Mouse (Mus musculus) MEL (cell line): Measurements from ENCODE around the gene Slc25a48. TPM values are rescaled to one million over a fixed set of nuclear protein-coding genes. Genes with fewer than 3 reads are reported as not detected.

Experiments used
- DNase-seq: peaks from one replicate; pipeline ENCODE4 v3.0.0; 2011; ENCODE audit warnings: low read depth, low spot score
- H3K27ac ChIP-seq: 2 replicates; pipeline ENCODE4 v1.5.1; 2012; ENCODE audit warnings: low read depth, mild to moderate bottlenecking, control low read depth, low read length, moderate library complexity; ENCODE audit not compliant: control insufficient read depth
- H3K27me3 ChIP-seq, 2 experiments: fragments of 150-350 bp in 1 of 2; sonication (generic) in 1 of 2; 2 replicates each; pipeline ENCODE4 v1.6.1; 2012; ENCODE audit warnings: low read length in 2 of 2, mild to moderate bottlenecking in 2 of 2, improper control_type of control experiment in 1 of 2, moderate library complexity in 1 of 2; ENCODE audit not compliant: insufficient read depth in 2 of 2, control insufficient read depth in 1 of 2
- H3K36me3 ChIP-seq, 2 experiments: 2 replicates each; pipeline ENCODE4 v1.6.1; 2012 to 2014; ENCODE audit warnings: low read length in 2 of 2, improper control_type of control experiment in 1 of 2, inconsistent platforms in 1 of 2, mild to moderate bottlenecking in 1 of 2; ENCODE audit not compliant: insufficient read depth in 2 of 2, control insufficient read depth in 1 of 2
- H3K4me1 ChIP-seq, 2 experiments: fragments of 150-350 bp in 1 of 2; sonication (generic) in 1 of 2; 2 replicates each; pipeline ENCODE4 v1.6.1; 2012; ENCODE audit warnings: low read length in 2 of 2, improper control_type of control experiment in 1 of 2, mild to moderate bottlenecking in 1 of 2; ENCODE audit not compliant: insufficient read depth in 2 of 2, control insufficient read depth in 1 of 2
- H3K4me3 ChIP-seq, 2 experiments: fragments of 150-350 bp in 1 of 2; sonication (generic) in 1 of 2; 2 replicates each; pipeline ENCODE4 v1.5.1; 2012; ENCODE audit warnings: low read depth in 2 of 2, low read length in 2 of 2, mild to moderate bottlenecking in 2 of 2, moderate library complexity in 2 of 2, control low read depth in 1 of 2, improper control_type of control experiment in 1 of 2; ENCODE audit not compliant: control insufficient read depth in 1 of 2, insufficient read depth in 1 of 2
- H3K79me2 ChIP-seq: 2 replicates; pipeline ENCODE4 v1.6.1; 2012; ENCODE audit warnings: mild to moderate bottlenecking, low read length, moderate library complexity; ENCODE audit not compliant: control insufficient read depth, poor library complexity, insufficient read depth
- H3K9ac ChIP-seq: 2 replicates; pipeline ENCODE4 v1.6.1; 2012; ENCODE audit warnings: low read depth, mild to moderate bottlenecking, control low read depth, low read length, moderate library complexity; ENCODE audit not compliant: control insufficient read depth, poor library complexity, severe bottlenecking
- H3K9me3 ChIP-seq: fragments of 150-350 bp; sonication (generic); replicated peaks from 2 replicates; pipeline ENCODE4 v1.6.1; 2012; ENCODE audit warnings: mild to moderate bottlenecking, low read length, improper control_type of control experiment, moderate library complexity; ENCODE audit not compliant: insufficient read depth
- E2F4 ChIP-seq: IDR thresholded peaks from 2 replicates; pipeline ENCODE4 v1.6.1; 2011; ENCODE audit warnings: low read depth, low read length, improper control_type of control experiment, borderline replicate concordance
- ELF1 ChIP-seq: IDR thresholded peaks from 2 replicates; pipeline ENCODE4 v1.6.1; 2014; ENCODE audit warnings: low read depth, mild to moderate bottlenecking, inconsistent platforms, low read length, improper control_type of control experiment, moderate library complexity
- MAFK ChIP-seq: IDR thresholded peaks from 2 replicates; pipeline ENCODE4 v1.6.1; 2011; ENCODE audit warnings: low read depth, mild to moderate bottlenecking, low read length, improper control_type of control experiment, borderline replicate concordance
- MXI1 ChIP-seq: IDR thresholded peaks from 2 replicates; pipeline ENCODE4 v1.6.1; 2011; ENCODE audit warnings: mild to moderate bottlenecking, low read depth, low read length, improper control_type of control experiment
- MYC ChIP-seq: IDR thresholded peaks from 2 replicates; pipeline ENCODE4 v1.6.1; 2011; ENCODE audit warnings: low read depth, mild to moderate bottlenecking, low read length, improper control_type of control experiment, moderate library complexity
- POLR2AphosphoS5 ChIP-seq: IDR thresholded peaks from 2 replicates; pipeline ENCODE4 v1.6.1; 2012; ENCODE audit warnings: low read depth, borderline replicate concordance, mild to moderate bottlenecking, inconsistent platforms, low read length, moderate library complexity, mixed read lengths
- SIN3A ChIP-seq: IDR thresholded peaks from 2 replicates; pipeline ENCODE4 v1.6.1; 2012; ENCODE audit warnings: low read length, improper control_type of control experiment, inconsistent platforms
- TAL1 ChIP-seq: IDR thresholded peaks from 2 replicates; pipeline ENCODE4 v1.6.1; 2012; ENCODE audit warnings: mild to moderate bottlenecking, inconsistent platforms, low read length, moderate library complexity, mixed read lengths
- TBP ChIP-seq: IDR thresholded peaks from 2 replicates; pipeline ENCODE4 v1.8.0; 2011; ENCODE audit warnings: low read depth, low read length, improper control_type of control experiment
- TCF12 ChIP-seq: IDR thresholded peaks from 2 replicates; pipeline ENCODE4 v1.6.1; 2014; ENCODE audit warnings: low read depth, mild to moderate bottlenecking, inconsistent platforms, low read length, improper control_type of control experiment, moderate library complexity
- ZNF384 ChIP-seq: IDR thresholded peaks from 2 replicates; pipeline ENCODE4 v1.6.1; 2012; ENCODE audit warnings: low read depth, mild to moderate bottlenecking, inconsistent platforms, low read length, improper control_type of control experiment
- polyA plus RNA-seq, 2 experiments: library from polyadenylated mRNA; stranded (reverse) in 1 of 2; unstranded in 1 of 2; fragments of >175 nt in 1 of 2; fragments of >200 nt in 1 of 2; gene quantifications; 2 replicates each; pipeline versions ENCODE4 v1.2.1 to v1.2.4; 2012; ENCODE audit warnings: low replicate concordance in 2 of 2, low read depth in 1 of 2; ENCODE audit not compliant: insufficient read length in 2 of 2, insufficient read depth in 1 of 2, missing spikeins in 1 of 2
- total RNA-seq: library from RNA; depleted of rRNA; stranded (reverse); fragments of 300-350 nt; gene quantifications from 2 replicates; pipeline ENCODE4 v1.2.3, GENCODE M21; 2012

Slc25a48 gene
- total and polyA plus RNA-seq, 3 experiments = not detected

DNA sequence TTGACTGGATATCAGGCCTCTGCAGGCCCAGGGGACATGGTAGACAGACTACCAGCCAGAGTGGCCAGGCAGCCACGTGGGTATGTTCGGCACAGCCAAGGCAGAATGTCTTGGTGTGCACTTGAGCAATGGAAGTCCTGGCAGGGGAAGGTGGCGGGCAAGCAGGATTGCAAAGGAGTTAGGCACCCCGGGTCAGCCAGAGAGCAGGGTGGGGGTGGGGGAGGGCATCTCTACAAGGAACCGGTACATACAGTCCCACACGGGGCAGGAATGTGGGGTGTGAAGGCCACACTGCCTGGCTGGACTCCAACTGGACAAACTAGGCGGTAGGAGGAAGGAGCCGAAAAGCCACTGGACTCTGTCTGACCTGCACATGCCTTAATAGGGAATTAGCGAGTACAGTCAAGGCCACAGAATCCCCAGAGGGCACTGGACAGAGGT lies 3.8 kb upstream of the Slc25a48 start:
- Histone ChIP-seq H3K79me2 (no peaks in the 10 kb centered on the region), H3K27me3 (no peaks in the 10 kb centered on the region), H3K27ac (no peak overlapping the region), H3K4me3 (no peak overlapping the region), H3K4me1 (no peaks in the 10 kb centered on the region), H3K9me3 (no peaks in the 10 kb centered on the region), H3K36me3 (no peaks in the 10 kb centered on the region), H3K9ac (no peak overlapping the region)
- DNase-seq = no peak
- TF ChIP-seq TCF12 (no peak), TAL1 (no peak), POLR2AphosphoS5 (no peak)

DNA sequence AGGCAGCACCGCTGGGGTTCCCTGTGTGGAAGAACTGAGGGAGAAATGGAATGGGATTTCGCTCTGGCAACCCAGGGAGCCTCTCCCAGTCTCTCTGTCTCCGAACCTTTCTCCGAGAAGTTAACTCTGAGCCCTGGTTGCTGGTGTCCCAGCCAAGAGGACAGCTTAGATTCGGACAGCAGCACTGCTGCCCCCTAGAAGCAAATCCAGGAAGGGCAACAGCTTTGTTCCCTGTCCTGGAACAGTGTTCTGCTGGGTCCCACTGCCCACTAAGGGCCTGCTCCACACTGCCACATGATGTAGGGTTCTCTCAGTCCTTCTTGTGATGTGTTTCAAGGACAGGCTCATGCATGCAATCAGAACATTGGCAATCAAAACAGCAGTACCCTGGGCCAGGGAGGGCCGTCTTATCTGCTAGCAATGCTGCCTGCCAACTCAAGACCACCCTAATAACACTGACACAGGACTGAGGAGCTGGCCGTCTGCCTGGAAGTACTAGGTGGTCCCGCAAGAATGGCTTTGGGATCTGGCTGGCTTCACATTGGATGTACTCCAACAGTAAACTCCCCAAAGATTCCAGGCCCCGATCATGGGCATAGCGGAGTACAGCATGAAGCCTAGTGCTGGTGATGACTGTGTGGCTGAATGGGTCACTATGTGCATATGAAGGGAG lies 2.4 kb upstream of the Slc25a48 start:
- Histone ChIP-seq H3K4me1 (no peaks in the 10 kb centered on the region), H3K36me3 (no peaks in the 10 kb centered on the region), H3K79me2 (no peaks in the 10 kb centered on the region), H3K27ac (no peak overlapping the region), H3K9ac (no peak overlapping the region), H3K4me3 (no peak overlapping the region), H3K27me3 (no peaks in the 10 kb centered on the region), H3K9me3 (no peaks in the 10 kb centered on the region)
- no peak for DNase-seq
- TF ChIP-seq ZNF384 (no peak), SIN3A (no peak), MAFK (no peak), MYC (no peak), MXI1 (no peak)
- TF ChIP-seq, all 39 proteins: peak for 0

DNA sequence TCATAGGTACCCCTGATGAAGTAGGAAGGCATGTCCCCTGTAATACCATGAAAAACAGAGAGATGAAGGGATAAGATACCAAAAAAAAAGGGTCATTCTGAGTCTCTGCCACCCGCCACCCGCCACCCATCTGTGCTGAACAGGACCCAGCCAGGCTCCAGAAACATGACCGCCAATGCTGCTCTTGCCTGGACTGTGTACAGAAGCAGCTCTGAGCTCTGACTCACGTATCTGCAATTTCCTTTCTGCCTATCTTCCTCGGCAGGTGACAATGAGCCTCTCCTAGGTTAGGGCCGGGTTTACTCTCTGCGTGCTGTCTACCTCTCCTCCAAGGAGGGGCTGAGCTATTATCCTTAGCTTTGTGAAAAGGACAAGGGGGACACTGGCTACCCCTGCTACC lies 5.3 kb downstream of the Slc25a48 start:
- Histone ChIP-seq H3K27ac (no peak overlapping the region), H3K9me3 (no peaks in the 10 kb centered on the region), H3K79me2 (no peaks in the 10 kb centered on the region), H3K27me3 (no peaks in the 10 kb centered on the region), H3K4me3 (no peak overlapping the region), H3K9ac (no peak overlapping the region), H3K4me1 (no peaks in the 10 kb centered on the region), H3K36me3 (no peaks in the 10 kb centered on the region)
- no peak for DNase-seq
- TF ChIP-seq TBP = no peak
- no peak for TF ChIP-seq ELF1
- no peak for TF ChIP-seq E2F4
